Mouse (Mus musculus): ENCODE data around the gene Grik5. TPM values are rescaled to one million over a fixed set of nuclear protein-coding genes. Genes with fewer than 3 reads are reported as not detected.

Grik5 gene
- total and polyA plus RNA-seq, 2 experiments from 2014 or later: 18.6 to 153 TPM

DNA sequence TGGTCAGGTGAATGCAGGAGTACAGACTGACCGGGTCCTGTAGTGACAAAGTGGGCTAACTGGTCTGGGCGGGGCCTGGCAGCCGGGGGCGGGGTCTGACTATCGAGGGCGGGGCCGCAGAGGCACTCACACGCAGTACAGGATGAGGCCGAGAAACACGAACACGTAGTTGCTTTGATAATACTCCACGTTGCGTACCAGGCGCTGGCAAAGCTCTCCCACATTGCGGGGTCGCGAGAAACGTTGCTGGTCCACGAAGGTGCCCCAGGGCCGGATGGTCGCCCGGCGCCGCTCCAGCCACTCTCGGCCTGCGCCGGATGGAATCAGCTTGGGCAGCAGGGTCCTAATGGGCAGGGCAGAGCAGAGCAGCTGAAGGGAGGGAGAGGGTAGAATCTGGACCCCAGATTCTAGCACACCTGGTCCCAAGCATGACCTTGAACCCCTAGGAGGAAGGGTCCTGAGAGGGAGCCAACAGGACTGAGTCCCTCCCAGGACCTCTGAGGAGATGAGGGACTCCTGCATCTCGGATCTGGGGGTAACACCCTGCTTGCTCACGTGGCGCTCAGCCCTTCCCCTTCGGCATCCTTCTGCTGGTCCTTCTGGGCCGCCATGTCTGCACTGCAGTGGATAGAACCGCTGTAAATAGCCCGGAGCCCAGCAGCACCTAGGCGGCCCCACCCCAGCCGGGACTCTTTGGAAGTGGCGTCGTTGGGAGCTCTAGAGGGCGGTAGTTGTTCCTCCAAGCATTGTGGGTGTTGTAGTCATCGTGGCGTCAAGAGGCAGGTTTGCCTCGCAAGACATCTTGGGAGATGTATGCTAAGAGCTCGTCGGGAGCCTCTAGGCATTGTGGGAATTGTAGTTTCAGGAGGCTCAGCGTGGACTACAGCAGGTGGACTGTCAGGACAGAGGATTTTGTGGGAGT, 99.9 kb downstream of the Grik5 start, which contains the start of gene Rabac1:
Rabac1 (minus strand) TSS at position 783 of the 922 bp plus-strand sequence.
- peak; percentile 75 for TF ChIP-seq CTCF (IDR thresholded peaks at IDR 0.05)
- peak within 1 kb of the TSS; percentile 91 for H3K27ac ChIP-seq (ENCODE audit: low read depth, low read length)
- H3K27me3 ChIP-seq (ENCODE audit: insufficient read depth, low read length): no peaks in the 10 kb centered on the region
- 0 out of 2 replicates have a peak, but pooled peaks cover 2% of the 10 kb centered on the region for H3K4me1 ChIP-seq (ENCODE audit: insufficient read depth, low read length)
- WGBS: under 1% methylated on average over 44 of the region's 45 CpGs
- peak within 1 kb of the TSS; percentile 83 for H3K4me3 ChIP-seq (ENCODE audit: low read depth, low read length)
- H3K36me3 ChIP-seq (ENCODE audit: insufficient read depth, low read length): peaks cover 12% of the 10 kb centered on the region; the same call in 1 of the 2 replicates
- peak within 1 kb of the TSS; percentile 81 for H3K4me2 ChIP-seq (ENCODE audit: low read depth, low read length, poor library complexity, severe bottlenecking)
- H3K9ac ChIP-seq (replicated peaks; ENCODE audit: low read length, poor library complexity, severe bottlenecking): peak within 1 kb of the TSS; percentile 95
- DNase-seq (ENCODE audit: low spot score) (peak; percentile 97), ATAC-seq (ENCODE audit: low FRiP score) (peak; percentile 88)
- no peaks in the 10 kb centered on the region for H3K9me3 ChIP-seq (ENCODE audit: low read length)

GRCm38 (mm10) chr7:24971261-24971971, 100.7 kb downstream of the Grik5 start:
- H3K9me3 ChIP-seq (ENCODE audit: low read length): no peaks in the 10 kb centered on the region
- peak overlapping the region; percentile 81 for H3K4me2 ChIP-seq (ENCODE audit: low read depth, low read length, poor library complexity, severe bottlenecking)
- 7% methylated on average over 19 of the region's 19 CpGs for WGBS
- peaks cover 11% of the 10 kb centered on the region; the same call in 1 of the 2 replicates for H3K36me3 ChIP-seq (ENCODE audit: insufficient read depth, low read length)
- peak; percentile 83 for TF ChIP-seq CTCF (IDR thresholded peaks at IDR 0.05)
- ATAC-seq (ENCODE audit: low FRiP score): peak; percentile 28; the same call in 1 of the 2 replicates
- DNase-seq (ENCODE audit: low spot score): peak; percentile 74
- H3K27ac ChIP-seq (ENCODE audit: low read depth, low read length): peak overlapping the region; percentile 91
- H3K4me3 ChIP-seq (ENCODE audit: low read depth, low read length): peak overlapping the region; percentile 83
- H3K4me1 ChIP-seq (ENCODE audit: insufficient read depth, low read length): 0 out of 2 replicates have a peak, but pooled peaks cover 2% of the 10 kb centered on the region
- peak overlapping the region; percentile 95 for H3K9ac ChIP-seq (replicated peaks; ENCODE audit: low read length, poor library complexity, severe bottlenecking)
- no peaks in the 10 kb centered on the region for H3K27me3 ChIP-seq (ENCODE audit: insufficient read depth, low read length)

GRCm38 (mm10) chr7:24970341-24970740, 101.8 kb downstream of the Grik5 start:
- ATAC-seq (ENCODE audit: low FRiP score) (no peak), DNase-seq (ENCODE audit: low spot score) (no peak)
- H3K27me3 ChIP-seq (ENCODE audit: insufficient read depth, low read length): no peaks in the 10 kb centered on the region
- peaks cover 11% of the 10 kb centered on the region; the same call in 1 of the 2 replicates for H3K36me3 ChIP-seq (ENCODE audit: insufficient read depth, low read length)
- WGBS: 91% methylated on average over 3 of the region's 3 CpGs
- no peaks in the 10 kb centered on the region for H3K9me3 ChIP-seq (ENCODE audit: low read length)
- no peak overlapping the region for H3K9ac ChIP-seq (replicated peaks; ENCODE audit: low read length, poor library complexity, severe bottlenecking)
- no peak for TF ChIP-seq CTCF (IDR thresholded peaks at IDR 0.05)
- no peak overlapping the region for H3K4me2 ChIP-seq (ENCODE audit: low read depth, low read length, poor library complexity, severe bottlenecking)
- 0 out of 2 replicates have a peak, but pooled peaks cover 2% of the 10 kb centered on the region for H3K4me1 ChIP-seq (ENCODE audit: insufficient read depth, low read length)
- H3K27ac ChIP-seq (ENCODE audit: low read depth, low read length): no peak overlapping the region
- H3K4me3 ChIP-seq (ENCODE audit: low read depth, low read length): no peak overlapping the region

DNA sequence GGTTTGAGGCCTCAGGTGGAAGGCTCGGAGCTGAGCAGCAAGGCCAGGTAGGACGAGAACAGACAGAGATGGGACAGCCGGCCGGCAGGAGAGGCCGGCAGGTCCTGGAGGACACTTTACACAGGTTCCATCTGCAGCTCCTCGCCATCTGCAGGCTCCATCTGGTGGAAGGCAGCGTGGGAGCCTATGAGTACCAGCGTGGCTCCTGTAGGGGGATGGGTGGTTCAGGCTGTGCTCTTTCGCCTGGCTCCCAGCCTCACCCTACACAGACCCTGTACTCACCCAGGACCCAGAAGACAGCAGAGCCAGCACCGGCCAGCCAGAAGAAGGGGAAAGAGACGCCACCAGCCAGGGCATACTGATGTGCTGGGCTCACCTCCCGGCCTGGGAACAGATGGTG, 102.3 kb downstream of the Grik5 start:
- Histone ChIP-seq H3K27ac (ENCODE audit: low read depth, low read length) (no peak overlapping the region), H3K4me1 (ENCODE audit: insufficient read depth, low read length) (0 out of 2 replicates have a peak, but pooled peaks cover 2% of the 10 kb centered on the region), H3K36me3 (ENCODE audit: insufficient read depth, low read length) (peaks cover 11% of the 10 kb centered on the region; the same call in 1 of the 2 replicates), H3K4me3 (ENCODE audit: low read depth, low read length) (no peak overlapping the region), H3K9me3 (ENCODE audit: low read length) (no peaks in the 10 kb centered on the region), H3K9ac (replicated peaks; ENCODE audit: low read length, poor library complexity, severe bottlenecking) (no peak overlapping the region), H3K27me3 (ENCODE audit: insufficient read depth, low read length) (no peaks in the 10 kb centered on the region), H3K4me2 (ENCODE audit: low read depth, low read length, poor library complexity, severe bottlenecking) (no peak overlapping the region)
- WGBS: 86% methylated on average over 12 of the region's 12 CpGs
- ATAC-seq (ENCODE audit: low FRiP score) (no peak), DNase-seq (ENCODE audit: low spot score) (peak; percentile 41)
- no peak for TF ChIP-seq CTCF (IDR thresholded peaks at IDR 0.05)

DNA sequence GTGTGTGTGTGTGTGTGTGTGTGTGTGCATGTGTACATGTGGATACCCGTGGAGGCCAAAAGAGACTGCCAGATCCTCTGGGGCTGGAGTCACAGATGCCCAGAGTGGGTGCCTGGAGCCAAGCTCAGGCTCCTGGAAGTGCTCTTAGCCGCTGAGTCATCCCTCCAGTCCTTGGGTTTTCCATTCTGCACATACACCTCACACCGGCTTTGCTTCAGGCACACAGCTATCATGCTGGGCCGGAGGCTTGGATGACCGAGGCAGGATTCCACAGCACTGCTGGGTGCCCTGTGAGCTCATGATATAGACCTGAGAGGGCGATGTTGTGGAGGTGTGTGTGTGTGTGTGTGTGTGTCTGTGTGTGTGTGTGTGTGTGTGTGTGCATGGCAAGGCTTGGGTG, 103.7 kb downstream of the Grik5 start:
- H3K4me2 ChIP-seq (ENCODE audit: low read depth, low read length, poor library complexity, severe bottlenecking): no peak overlapping the region
- no peak overlapping the region for H3K4me3 ChIP-seq (ENCODE audit: low read depth, low read length)
- ATAC-seq (ENCODE audit: low FRiP score): no peak
- no peaks in the 10 kb centered on the region for H3K9me3 ChIP-seq (ENCODE audit: low read length)
- H3K36me3 ChIP-seq (ENCODE audit: insufficient read depth, low read length): peaks cover 11% of the 10 kb centered on the region; the same call in 1 of the 2 replicates
- no peak for DNase-seq (ENCODE audit: low spot score)
- H3K27me3 ChIP-seq (ENCODE audit: insufficient read depth, low read length): no peaks in the 10 kb centered on the region
- no peak overlapping the region for H3K9ac ChIP-seq (replicated peaks; ENCODE audit: low read length, poor library complexity, severe bottlenecking)
- no peak overlapping the region for H3K27ac ChIP-seq (ENCODE audit: low read depth, low read length)
- 83% methylated on average over 6 of the region's 6 CpGs for whole genome bisulfite sequencing
- 0 out of 2 replicates have a peak, but pooled peaks cover 2% of the 10 kb centered on the region for H3K4me1 ChIP-seq (ENCODE audit: insufficient read depth, low read length)
- TF ChIP-seq CTCF (IDR thresholded peaks at IDR 0.05): no peak
